Mouse (Mus musculus) cerebellum, postnatal 4 days (tissue): Measurements from ENCODE around the gene Slc15a1.

Experiments used
- DNase-seq, 2 experiments: peaks; one replicate each; pipeline ENCODE4 v3.0.0; 2022; ENCODE audit warnings: low spot score in 2 of 2, mixed read lengths in 1 of 2

Slc15a1 gene

GRCm38 (mm10) chr14:121504781-121505484 is at the start of gene Slc15a1:
Slc15a1 (minus strand) TSS chr14:121505252.
- no peak for DNase-seq

- DNase-seq = no peak
Observed at GRCm38 (mm10) chr14:121553785-121554184, 48.7 kb upstream of the Slc15a1 start.

- no peak for DNase-seq
Observed at GRCm38 (mm10) chr14:121552586-121552985, 47.5 kb upstream of the Slc15a1 start.

GRCm38 (mm10) chr14:121549834-121550233 is 44.8 kb upstream of the Slc15a1 start:
- no peak for DNase-seq

- no peak for DNase-seq
Observed at GRCm38 (mm10) chr14:121547745-121548144, 42.7 kb upstream of the Slc15a1 start.

- DNase-seq = no peak
Observed at GRCm38 (mm10) chr14:121546621-121547020, 41.6 kb upstream of the Slc15a1 start.

GRCm38 (mm10) chr14:121545551-121546331 is 40.7 kb upstream of the Slc15a1 start:
- no peak for DNase-seq

- DNase-seq = no peak
Observed at GRCm38 (mm10) chr14:121541262-121541661, 36.2 kb upstream of the Slc15a1 start.

GRCm38 (mm10) chr14:121534501-121534900 is 29.4 kb upstream of the Slc15a1 start:
- no peak for DNase-seq

GRCm38 (mm10) chr14:121530853-121531252 is 25.8 kb upstream of the Slc15a1 start:
- no peak for DNase-seq

- no peak for DNase-seq
Observed at GRCm38 (mm10) chr14:121527883-121528282, 22.8 kb upstream of the Slc15a1 start.

GRCm38 (mm10) chr14:121527201-121527600 is 22.1 kb upstream of the Slc15a1 start:
- DNase-seq = no peak

- DNase-seq = peak in 1 of 2 experiments; percentile 30
Observed at GRCm38 (mm10) chr14:121521709-121522108, 16.7 kb upstream of the Slc15a1 start.

- DNase-seq = no peak
Observed at GRCm38 (mm10) chr14:121516881-121517280, 11.8 kb upstream of the Slc15a1 start.

GRCm38 (mm10) chr14:121508929-121509328 is 3.9 kb upstream of the Slc15a1 start:
- DNase-seq = no peak

GRCm38 (mm10) chr14:121506336-121506735 is 1.3 kb upstream of the Slc15a1 start:
- no peak for DNase-seq

- DNase-seq = no peak
Observed at GRCm38 (mm10) chr14:121505485-121505860, 421 bp upstream of the Slc15a1 start.

- no peak for DNase-seq
Observed at GRCm38 (mm10) chr14:121500577-121500976, 4.5 kb downstream of the Slc15a1 start.

GRCm38 (mm10) chr14:121499769-121500168 is 5.3 kb downstream of the Slc15a1 start:
- no peak for DNase-seq

- no peak for DNase-seq
Observed at GRCm38 (mm10) chr14:121497800-121498199, 7.3 kb downstream of the Slc15a1 start.

GRCm38 (mm10) chr14:121495741-121496140 is 9.3 kb downstream of the Slc15a1 start:
- DNase-seq = no peak

GRCm38 (mm10) chr14:121495120-121495519 is 9.9 kb downstream of the Slc15a1 start:
- DNase-seq = no peak

- DNase-seq = no peak
Observed at GRCm38 (mm10) chr14:121494238-121494637, 10.8 kb downstream of the Slc15a1 start.
